Mouse (Mus musculus): ENCODE measurements at regions not wholly inside any gene's neighbourhood (a gene's known extent, or its start where the extent isn't known, plus 50 kb on each side); places are given as distances from the start of the nearest gene placed in this dataset.

GRCm38 (mm10) chr2:72746476-72747215 lies 233.6 kb downstream of the Sp3 start:
- 89% methylated on average over 16 of the region's 16 CpGs for WGBS
- peaks cover 11% of the 10 kb centered on the region; the same call in 1 of the 2 replicates for H3K4me1 ChIP-seq (ENCODE audit: control insufficient read depth, insufficient read depth)
- no peaks in the 10 kb centered on the region for H3K36me3 ChIP-seq (replicated peaks; ENCODE audit: control insufficient read depth, insufficient read depth, low read length)
- H3K27ac ChIP-seq (ENCODE audit: low read depth): no peak overlapping the region
- no peak overlapping the region for H3K4me3 ChIP-seq (ENCODE audit: low read depth, low read length)
- no peaks in the 10 kb centered on the region for H3K27me3 ChIP-seq (ENCODE audit: control insufficient read depth, insufficient read depth, low read length)
- TF ChIP-seq CTCF (IDR thresholded peaks at IDR 0.05; ENCODE audit: low read depth) (no peak), EP300 (IDR thresholded peaks at IDR 0.05; ENCODE audit: low read depth) (no peak)
- H3K4me2 ChIP-seq (ENCODE audit: low read depth, low read length): no peak overlapping the region
- H3K9me3 ChIP-seq (replicated peaks; ENCODE audit: control insufficient read depth, low read length): peaks cover 10% of the 10 kb centered on the region
- H3K9ac ChIP-seq (replicated peaks; ENCODE audit: low read depth, low read length): no peak overlapping the region
- DNase-seq (ENCODE audit: low spot score): no peak
- ATAC-seq (ENCODE audit: insufficient read depth, low read depth): no peak

- Histone ChIP-seq H3K4me1 (ENCODE audit: control insufficient read depth, insufficient read depth) (peaks cover 18% of the 10 kb centered on the region; the same call in 1 of the 2 replicates), H3K4me2 (ENCODE audit: low read depth, low read length) (no peak overlapping the region), H3K36me3 (replicated peaks; ENCODE audit: control insufficient read depth, insufficient read depth, low read length) (no peaks in the 10 kb centered on the region), H3K27ac (ENCODE audit: low read depth) (no peak overlapping the region), H3K4me3 (ENCODE audit: low read depth, low read length) (no peak overlapping the region), H3K27me3 (ENCODE audit: control insufficient read depth, insufficient read depth, low read length) (no peaks in the 10 kb centered on the region), H3K9me3 (replicated peaks; ENCODE audit: control insufficient read depth, low read length) (peaks cover 10% of the 10 kb centered on the region), H3K9ac (replicated peaks; ENCODE audit: low read depth, low read length) (no peak overlapping the region)
- 87% methylated on average over 5 of the region's 5 CpGs for WGBS
- no peak for TF ChIP-seq EP300 (IDR thresholded peaks at IDR 0.05; ENCODE audit: low read depth)
- no peak for TF ChIP-seq CTCF (IDR thresholded peaks at IDR 0.05; ENCODE audit: low read depth)
- no peak for ATAC-seq (ENCODE audit: insufficient read depth, low read depth)
- no peak for DNase-seq (ENCODE audit: low spot score)
Observed at GRCm38 (mm10) chr2:72747299-72747698, 232.9 kb downstream of the Sp3 start.

DNA sequence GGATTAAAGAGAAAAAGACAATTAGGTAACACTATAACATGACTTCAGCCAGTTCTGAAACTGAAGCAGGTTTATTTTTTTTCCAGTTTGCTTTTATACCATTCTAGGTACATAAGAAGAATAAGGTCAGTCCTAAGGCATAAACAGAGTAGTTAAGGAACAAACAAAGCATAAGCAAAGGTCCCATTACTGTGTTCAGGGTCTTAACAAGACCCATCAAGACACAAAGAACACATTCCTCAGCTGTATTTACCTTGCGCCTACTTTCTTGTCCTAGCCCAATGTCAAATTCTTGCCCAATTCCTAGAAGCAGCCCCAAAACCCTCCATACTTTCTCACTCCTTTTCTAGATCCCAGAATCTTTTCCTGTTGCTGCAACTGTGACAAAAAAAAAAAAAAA lies 230.8 kb downstream of the Sp3 start:
- 97% methylated on average over 1 of the region's 1 CpGs for WGBS
- no peaks in the 10 kb centered on the region for H3K27me3 ChIP-seq (ENCODE audit: control insufficient read depth, insufficient read depth, low read length)
- H3K4me2 ChIP-seq (ENCODE audit: low read depth, low read length): no peak overlapping the region
- ATAC-seq (ENCODE audit: insufficient read depth, low read depth) (no peak), DNase-seq (ENCODE audit: low spot score) (no peak)
- no peak overlapping the region for H3K27ac ChIP-seq (ENCODE audit: low read depth)
- peaks cover 10% of the 10 kb centered on the region for H3K9me3 ChIP-seq (replicated peaks; ENCODE audit: control insufficient read depth, low read length)
- no peak for TF ChIP-seq CTCF (IDR thresholded peaks at IDR 0.05; ENCODE audit: low read depth)
- TF ChIP-seq EP300 (IDR thresholded peaks at IDR 0.05; ENCODE audit: low read depth): no peak
- H3K9ac ChIP-seq (replicated peaks; ENCODE audit: low read depth, low read length): no peak overlapping the region
- no peak overlapping the region for H3K4me3 ChIP-seq (ENCODE audit: low read depth, low read length)
- H3K36me3 ChIP-seq (replicated peaks; ENCODE audit: control insufficient read depth, insufficient read depth, low read length): no peaks in the 10 kb centered on the region
- peaks cover 21% of the 10 kb centered on the region; the same call in 1 of the 2 replicates for H3K4me1 ChIP-seq (ENCODE audit: control insufficient read depth, insufficient read depth)

DNA sequence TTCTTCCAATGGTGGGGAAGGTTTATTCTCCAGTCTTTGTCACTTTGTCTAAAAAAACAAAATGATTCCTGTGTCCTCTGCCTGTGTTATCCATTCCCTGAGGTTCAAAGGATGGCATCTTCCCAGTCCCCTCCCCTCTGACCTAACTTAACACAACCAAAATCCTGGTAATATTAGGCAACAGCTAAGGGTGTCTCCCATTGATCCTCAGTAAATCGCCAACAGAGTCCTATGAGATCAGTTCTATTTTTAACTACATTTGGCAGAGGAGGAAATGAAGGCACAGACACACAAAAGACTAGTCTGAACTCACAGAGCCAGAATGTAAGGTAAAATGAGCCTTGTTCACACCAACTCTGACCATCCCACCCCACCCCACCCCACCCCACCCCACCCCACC lies 228.8 kb downstream of the Sp3 start:
- no peak overlapping the region for H3K9ac ChIP-seq (replicated peaks; ENCODE audit: low read depth, low read length)
- WGBS: 5% methylated on average over 1 of the region's 1 CpGs
- DNase-seq (ENCODE audit: low spot score) (peak; percentile 53), ATAC-seq (ENCODE audit: insufficient read depth, low read depth) (no peak)
- H3K4me1 ChIP-seq (ENCODE audit: control insufficient read depth, insufficient read depth): peaks cover 21% of the 10 kb centered on the region; the same call in 1 of the 2 replicates
- TF ChIP-seq CTCF (IDR thresholded peaks at IDR 0.05; ENCODE audit: low read depth): no peak
- no peak for TF ChIP-seq EP300 (IDR thresholded peaks at IDR 0.05; ENCODE audit: low read depth)
- H3K36me3 ChIP-seq (replicated peaks; ENCODE audit: control insufficient read depth, insufficient read depth, low read length): no peaks in the 10 kb centered on the region
- H3K9me3 ChIP-seq (replicated peaks; ENCODE audit: control insufficient read depth, low read length): peaks cover 10% of the 10 kb centered on the region
- no peak overlapping the region for H3K4me3 ChIP-seq (ENCODE audit: low read depth, low read length)
- no peaks in the 10 kb centered on the region for H3K27me3 ChIP-seq (ENCODE audit: control insufficient read depth, insufficient read depth, low read length)
- peak overlapping the region; percentile 90 for H3K27ac ChIP-seq (ENCODE audit: low read depth)
- no peak overlapping the region for H3K4me2 ChIP-seq (ENCODE audit: low read depth, low read length)

DNA sequence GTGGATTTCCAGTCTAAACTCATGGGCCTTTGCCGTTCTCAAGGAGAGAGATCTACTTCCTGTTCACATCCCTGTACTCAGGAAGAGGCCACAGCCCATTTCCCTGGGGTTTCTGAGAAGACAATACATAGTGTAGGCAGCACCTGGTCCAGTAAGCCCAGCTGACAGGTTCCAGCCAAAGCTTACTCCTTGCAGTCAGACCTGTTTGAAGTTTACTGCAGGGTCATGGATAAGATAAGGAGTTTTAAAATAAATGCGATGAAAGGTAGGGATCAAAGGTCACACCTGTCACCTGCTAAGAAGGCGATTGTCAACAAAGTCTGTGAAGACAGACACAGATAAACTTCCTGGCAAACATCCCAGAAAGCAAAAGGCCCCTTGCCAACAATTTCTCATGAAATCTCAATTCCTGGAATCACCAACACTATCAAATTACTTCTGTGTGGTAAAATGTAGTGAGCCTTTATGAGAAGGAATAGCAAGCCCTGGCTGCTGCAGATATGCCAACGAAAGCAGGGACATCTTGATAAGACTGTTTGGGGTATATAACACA lies 227.5 kb downstream of the Sp3 start:
- Histone ChIP-seq H3K4me2 (ENCODE audit: low read depth, low read length) (0 out of 2 replicates have a peak overlapping the region, but pooled peaks have one; percentile 3), H3K27ac (ENCODE audit: low read depth) (peak overlapping the region; percentile 90), H3K4me1 (ENCODE audit: control insufficient read depth, insufficient read depth) (peaks cover 21% of the 10 kb centered on the region; the same call in 1 of the 2 replicates), H3K4me3 (ENCODE audit: low read depth, low read length) (no peak overlapping the region), H3K9me3 (replicated peaks; ENCODE audit: control insufficient read depth, low read length) (peaks cover 10% of the 10 kb centered on the region), H3K36me3 (replicated peaks; ENCODE audit: control insufficient read depth, insufficient read depth, low read length) (no peaks in the 10 kb centered on the region), H3K27me3 (ENCODE audit: control insufficient read depth, insufficient read depth, low read length) (no peaks in the 10 kb centered on the region), H3K9ac (replicated peaks; ENCODE audit: low read depth, low read length) (no peak overlapping the region)
- TF ChIP-seq CTCF (IDR thresholded peaks at IDR 0.05; ENCODE audit: low read depth): no peak
- TF ChIP-seq EP300 (IDR thresholded peaks at IDR 0.05; ENCODE audit: low read depth): peak; percentile 95
- 8% methylated on average over 4 of the region's 4 CpGs for WGBS
- ATAC-seq (ENCODE audit: insufficient read depth, low read depth) (peak; percentile 84), DNase-seq (ENCODE audit: low spot score) (peak; percentile 77)

Measured in heart, postnatal 0 days (tissue).